Mouse (Mus musculus) G1E (cell line): ENCODE results near the gene Cdk14.

Source experiments
- CTCF ChIP-seq: IDR thresholded peaks from 2 replicates; pipeline ENCODE4 v1.5.1; 2012; ENCODE audit warnings: low read depth, low read length, inconsistent platforms, mixed read lengths
- GATA1 ChIP-seq: IDR thresholded peaks from 2 replicates; pipeline ENCODE4 v1.6.1; 2012; ENCODE audit warnings: borderline replicate concordance, low read length, inconsistent platforms, mixed read lengths
- GATA2 ChIP-seq: IDR thresholded peaks from 2 replicates; pipeline ENCODE4 v1.6.1; 2012; ENCODE audit warnings: low read depth, low read length, inconsistent platforms, borderline replicate concordance
- POLR2AphosphoS5 ChIP-seq: IDR thresholded peaks from 2 replicates; pipeline ENCODE4 v1.6.1; 2012; ENCODE audit warnings: low read depth, low read length, inconsistent platforms; ENCODE audit not compliant: insufficient replicate concordance
- TAL1 ChIP-seq: conservative IDR thresholded peaks from 2 replicates; pipeline ENCODE4 v1.6.1; 2012; ENCODE audit warnings: low read depth, low read length, inconsistent platforms, mixed read lengths

GRCm38 (mm10) chr5:4870041-4870726 is 549.9 kb downstream of the Cdk14 start:
- TF ChIP-seq TAL1 = no peak
- TF ChIP-seq CTCF = no peak
- TF ChIP-seq GATA2 = no peak
- no peak for TF ChIP-seq POLR2AphosphoS5
- no peak for TF ChIP-seq GATA1
